Mouse (Mus musculus): Measurements from ENCODE around the gene Btnl4. TPM values are rescaled to one million over a fixed set of nuclear protein-coding genes. Genes with fewer than 3 reads are reported as not detected.
"Not testable (repeated sequence)": the region's sequence is repeated elsewhere in the genome, so short reads cannot be mapped to it uniquely, and the experiment has no call there.

The Btnl4 gene
- polyA plus RNA-seq, 1 experiment from 2014 or later = not detected

DNA sequence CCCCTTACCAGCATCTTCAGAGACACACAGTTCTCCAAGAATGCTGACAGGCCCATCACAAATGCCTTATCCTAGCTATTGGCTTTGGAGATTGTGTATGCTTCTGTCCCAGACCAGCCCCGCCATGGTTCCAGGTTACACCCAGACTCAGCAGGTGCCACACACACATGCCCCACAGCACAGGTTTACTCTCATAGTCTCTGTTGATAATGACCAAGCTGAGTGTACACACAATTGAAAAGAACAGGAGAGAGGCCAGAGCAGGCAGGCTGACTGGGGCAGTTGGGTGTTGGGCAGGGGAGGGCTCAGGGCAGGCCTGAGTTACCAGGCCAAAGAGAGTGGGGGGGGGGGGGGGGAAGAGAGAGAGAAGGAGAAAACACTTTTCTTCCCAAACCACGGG lies 691 bp downstream of the Btnl4 start:
- Histone ChIP-seq H3K4me2 (no peak overlapping the region), H3K27ac (no peak overlapping the region), H3K36me3 (replicated peaks) (no peaks in the 10 kb centered on the region), H3K9ac (no peak overlapping the region), H3K4me1 (no peaks in the 10 kb centered on the region), H3K9me3 (no peaks in the 10 kb centered on the region), H3K4me3 (replicated peaks) (no peak overlapping the region), H3K27me3 (no peaks in the 10 kb centered on the region)
- 100% methylated on average over 1 of the region's 2 CpGs for WGBS
- no peak for ATAC-seq (ENCODE audit: low FRiP score)

DNA sequence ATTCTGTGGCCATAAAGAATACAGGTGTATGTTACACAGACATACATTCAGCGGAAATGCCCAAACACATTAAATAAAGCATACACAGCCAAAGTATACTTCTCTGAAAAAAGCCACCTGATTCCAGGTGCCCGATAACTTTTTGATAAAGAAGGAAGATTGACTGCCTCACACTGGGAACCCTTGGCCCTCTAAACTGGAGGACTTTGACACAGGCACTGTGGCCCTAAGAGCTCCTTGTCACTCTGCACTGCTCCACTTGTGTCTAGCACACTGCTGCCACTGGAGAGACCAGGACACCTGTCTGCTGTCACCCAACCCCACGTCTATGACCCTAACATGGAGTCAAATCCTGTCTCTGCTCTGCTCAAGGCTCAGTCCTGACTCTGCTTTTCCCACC lies 2.1 kb downstream of the Btnl4 start:
- no peak overlapping the region for H3K4me2 ChIP-seq
- H3K9ac ChIP-seq = no peak overlapping the region
- H3K36me3 ChIP-seq (replicated peaks) = no peaks in the 10 kb centered on the region
- WGBS = 79% methylated on average over 3 of the region's 3 CpGs
- H3K4me1 ChIP-seq = no peaks in the 10 kb centered on the region
- H3K27me3 ChIP-seq = no peaks in the 10 kb centered on the region
- H3K9me3 ChIP-seq = no peaks in the 10 kb centered on the region
- no peak overlapping the region for H3K4me3 ChIP-seq (replicated peaks)
- no peak overlapping the region for H3K27ac ChIP-seq
- ATAC-seq (ENCODE audit: low FRiP score) = no peak

GRCm38 (mm10) chr17:34470491-34470890 lies 6.6 kb downstream of the Btnl4 start:
- 90% methylated on average over 2 of the region's 2 CpGs for WGBS
- H3K4me1 ChIP-seq = no peaks in the 10 kb centered on the region
- no peak for ATAC-seq (ENCODE audit: low FRiP score)
- H3K9ac ChIP-seq = no peak overlapping the region
- no peak overlapping the region for H3K27ac ChIP-seq
- H3K9me3 ChIP-seq = no peaks in the 10 kb centered on the region
- H3K4me3 ChIP-seq (replicated peaks) = no peak overlapping the region
- no peak overlapping the region for H3K4me2 ChIP-seq
- H3K36me3 ChIP-seq (replicated peaks) = no peaks in the 10 kb centered on the region
- H3K27me3 ChIP-seq = no peaks in the 10 kb centered on the region

DNA sequence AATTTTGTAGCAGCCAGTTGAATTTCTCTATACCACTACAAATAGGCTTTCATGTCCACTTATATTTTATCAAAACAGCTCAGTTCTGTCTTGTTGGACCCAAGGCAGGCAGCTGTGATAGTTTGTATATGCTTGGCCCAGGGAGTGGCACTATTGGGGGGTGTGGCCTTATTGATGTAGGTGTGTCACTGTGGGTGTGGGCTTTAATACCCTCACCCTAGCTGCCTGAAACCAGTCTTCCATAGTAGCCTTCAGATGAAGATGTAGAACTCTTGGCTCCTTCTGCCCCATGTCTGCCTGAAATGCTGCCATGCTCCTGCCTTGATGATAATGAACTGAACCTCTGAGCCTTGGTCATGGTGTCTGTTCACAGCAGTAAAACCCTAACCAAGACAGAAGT lies 11.2 kb downstream of the Btnl4 start:
- H3K36me3 ChIP-seq (replicated peaks); H3K4me1 ChIP-seq; H3K4me2 ChIP-seq; ATAC-seq (ENCODE audit: low FRiP score); H3K4me3 ChIP-seq (replicated peaks); H3K27me3 ChIP-seq; H3K9me3 ChIP-seq; H3K9ac ChIP-seq; H3K27ac ChIP-seq: not testable (repeated sequence)

DNA sequence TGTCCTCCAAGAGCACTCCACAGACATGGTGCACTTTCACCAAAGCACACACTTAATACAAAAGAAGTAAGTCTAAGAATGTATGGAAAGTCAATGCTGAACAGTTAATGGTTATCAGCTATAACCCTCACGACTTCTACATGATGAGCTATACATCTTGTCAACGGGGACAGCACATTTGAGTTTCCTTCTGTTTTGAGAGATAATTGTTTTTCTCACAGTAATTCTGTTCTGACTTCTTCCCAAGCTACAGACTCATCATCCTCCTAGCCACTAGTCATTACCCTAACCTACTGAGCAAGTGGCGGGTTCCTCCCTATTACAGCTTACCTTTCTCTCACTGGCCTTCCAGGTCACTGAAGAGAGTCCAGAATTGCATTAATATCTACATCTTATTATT lies 17.9 kb downstream of the Btnl4 start:
- H3K4me1 ChIP-seq = no peaks in the 10 kb centered on the region
- H3K9me3 ChIP-seq = no peaks in the 10 kb centered on the region
- no peaks in the 10 kb centered on the region for H3K36me3 ChIP-seq (replicated peaks)
- H3K4me3 ChIP-seq (replicated peaks) = no peak overlapping the region
- no peak overlapping the region for H3K27ac ChIP-seq
- ATAC-seq (ENCODE audit: low FRiP score) = no peak
- WGBS = 89% methylated on average over 3 of the region's 3 CpGs
- H3K9ac ChIP-seq = no peak overlapping the region
- H3K27me3 ChIP-seq = no peaks in the 10 kb centered on the region
- H3K4me2 ChIP-seq = no peak overlapping the region

DNA sequence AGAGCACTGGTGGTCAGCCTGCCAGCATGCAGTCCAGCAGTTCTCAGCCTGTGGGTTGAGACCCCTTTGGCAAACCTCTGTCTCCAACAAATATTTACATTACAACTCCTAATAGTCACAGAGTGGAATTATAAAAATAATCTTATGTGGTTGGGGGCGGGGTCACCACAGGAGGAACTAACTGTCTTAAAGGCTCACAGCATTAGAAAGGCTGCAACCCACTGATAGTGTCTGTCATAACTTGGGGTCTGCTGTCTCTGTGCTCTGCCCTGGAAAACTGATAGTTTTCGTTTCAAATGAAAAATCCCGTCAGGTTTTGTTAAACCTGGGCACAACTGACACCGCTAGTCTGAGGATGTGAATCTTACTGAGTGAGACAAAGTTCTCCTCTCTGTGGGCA lies 19.4 kb downstream of the Btnl4 start:
- no peaks in the 10 kb centered on the region for H3K4me1 ChIP-seq
- no peaks in the 10 kb centered on the region for H3K9me3 ChIP-seq
- H3K27ac ChIP-seq = no peak overlapping the region
- WGBS = 81% methylated on average over 4 of the region's 4 CpGs
- no peak for ATAC-seq (ENCODE audit: low FRiP score)
- no peak overlapping the region for H3K4me3 ChIP-seq (replicated peaks)
- H3K9ac ChIP-seq = no peak overlapping the region
- no peaks in the 10 kb centered on the region for H3K27me3 ChIP-seq
- no peak overlapping the region for H3K4me2 ChIP-seq
- no peaks in the 10 kb centered on the region for H3K36me3 ChIP-seq (replicated peaks)

DNA sequence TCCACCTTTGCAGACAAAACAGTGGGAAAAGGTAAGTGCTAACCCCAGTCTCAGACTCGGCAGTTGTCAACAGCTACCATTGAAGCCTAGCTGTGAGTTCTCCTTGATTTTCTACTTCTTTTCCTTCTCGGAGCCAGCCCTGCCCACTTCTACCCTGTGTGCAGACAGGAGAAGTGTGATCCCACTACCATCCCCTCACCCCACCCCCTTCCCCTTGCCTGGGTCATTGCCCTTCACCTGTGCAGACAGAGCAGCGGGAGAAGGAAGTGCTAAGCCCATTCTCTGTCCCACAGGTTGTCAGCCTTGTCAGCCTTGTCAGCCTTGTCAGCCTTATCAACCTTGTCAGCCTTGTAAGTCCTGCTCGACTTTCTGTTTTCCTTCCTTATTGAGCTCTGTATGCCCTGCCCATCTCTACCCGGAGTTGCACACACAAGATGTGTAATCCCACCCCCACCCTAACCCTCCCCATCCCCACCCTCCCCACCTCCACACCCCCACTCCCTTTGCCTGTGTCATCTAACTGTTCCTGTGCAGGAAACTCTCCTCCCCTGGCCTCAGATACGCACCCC lies 28.6 kb downstream of the Btnl4 start:
- H3K36me3 ChIP-seq (replicated peaks) = no peaks in the 10 kb centered on the region
- WGBS = 75% methylated on average over 6 of the region's 6 CpGs
- H3K27ac ChIP-seq = no peak overlapping the region
- no peaks in the 10 kb centered on the region for H3K9me3 ChIP-seq
- H3K4me3 ChIP-seq (replicated peaks) = no peak overlapping the region
- H3K9ac ChIP-seq = no peak overlapping the region
- no peak overlapping the region for H3K4me2 ChIP-seq
- H3K27me3 ChIP-seq = no peaks in the 10 kb centered on the region
- no peaks in the 10 kb centered on the region for H3K4me1 ChIP-seq
- no peak for ATAC-seq (ENCODE audit: low FRiP score)

GRCm38 (mm10) chr17:34441990-34442389 lies 35.1 kb downstream of the Btnl4 start:
- H3K27me3 ChIP-seq = no peaks in the 10 kb centered on the region
- no peaks in the 10 kb centered on the region for H3K9me3 ChIP-seq
- ATAC-seq (ENCODE audit: low FRiP score) = no peak
- H3K4me1 ChIP-seq = no peaks in the 10 kb centered on the region
- no peak overlapping the region for H3K4me2 ChIP-seq
- no peak overlapping the region for H3K9ac ChIP-seq
- H3K27ac ChIP-seq = no peak overlapping the region
- no peak overlapping the region for H3K4me3 ChIP-seq (replicated peaks)
- 96% methylated on average over 7 of the region's 7 CpGs for WGBS
- no peaks in the 10 kb centered on the region for H3K36me3 ChIP-seq (replicated peaks)

- Histone ChIP-seq H3K9ac (no peak overlapping the region), H3K4me3 (replicated peaks) (no peak overlapping the region), H3K36me3 (replicated peaks) (no peaks in the 10 kb centered on the region), H3K4me2 (no peak overlapping the region), H3K27me3 (no peaks in the 10 kb centered on the region), H3K27ac (no peak overlapping the region), H3K4me1 (no peaks in the 10 kb centered on the region), H3K9me3 (no peaks in the 10 kb centered on the region)
- no peak for ATAC-seq (ENCODE audit: low FRiP score)
- 61% methylated on average over 3 of the region's 3 CpGs for WGBS
Measured at GRCm38 (mm10) chr17:34439795-34440194, 37.3 kb downstream of the Btnl4 start.

DNA sequence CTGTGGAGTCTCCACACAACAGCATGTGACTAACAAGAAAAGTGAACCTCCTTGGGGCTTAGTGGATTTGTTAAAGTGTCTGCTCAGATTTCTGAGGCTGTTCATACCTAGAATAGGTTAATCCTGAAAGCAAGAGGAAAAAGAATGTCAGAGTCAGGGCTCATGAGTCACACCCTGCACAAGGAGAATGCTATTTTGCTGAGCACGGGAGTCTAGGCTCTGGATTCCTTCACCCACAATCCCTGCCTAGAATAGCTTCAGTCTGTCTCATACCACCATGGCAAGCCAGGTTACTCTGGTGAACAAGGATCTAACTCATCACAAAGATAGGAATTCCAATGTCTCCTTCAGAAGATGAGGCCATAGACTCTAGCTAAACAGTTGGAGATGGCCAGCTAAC lies 38.5 kb downstream of the Btnl4 start:
- Histone ChIP-seq H3K27me3 (no peaks in the 10 kb centered on the region), H3K9me3 (no peaks in the 10 kb centered on the region), H3K27ac (no peak overlapping the region), H3K4me3 (replicated peaks) (no peak overlapping the region), H3K36me3 (replicated peaks) (no peaks in the 10 kb centered on the region), H3K9ac (no peak overlapping the region), H3K4me2 (no peak overlapping the region), H3K4me1 (no peaks in the 10 kb centered on the region)
- ATAC-seq (ENCODE audit: low FRiP score) = no peak
- 47% methylated on average over 1 of the region's 1 CpGs for WGBS

- no peaks in the 10 kb centered on the region for H3K36me3 ChIP-seq (replicated peaks)
- H3K4me2 ChIP-seq = no peak overlapping the region
- H3K27me3 ChIP-seq = no peaks in the 10 kb centered on the region
- no peaks in the 10 kb centered on the region for H3K4me1 ChIP-seq
- no peak overlapping the region for H3K27ac ChIP-seq
- no peaks in the 10 kb centered on the region for H3K9me3 ChIP-seq
- WGBS = 81% methylated on average over 7 of the region's 7 CpGs
- ATAC-seq (ENCODE audit: low FRiP score) = no peak
- no peak overlapping the region for H3K9ac ChIP-seq
- no peak overlapping the region for H3K4me3 ChIP-seq (replicated peaks)
Measured at GRCm38 (mm10) chr17:34437606-34438005, 39.5 kb downstream of the Btnl4 start.

DNA sequence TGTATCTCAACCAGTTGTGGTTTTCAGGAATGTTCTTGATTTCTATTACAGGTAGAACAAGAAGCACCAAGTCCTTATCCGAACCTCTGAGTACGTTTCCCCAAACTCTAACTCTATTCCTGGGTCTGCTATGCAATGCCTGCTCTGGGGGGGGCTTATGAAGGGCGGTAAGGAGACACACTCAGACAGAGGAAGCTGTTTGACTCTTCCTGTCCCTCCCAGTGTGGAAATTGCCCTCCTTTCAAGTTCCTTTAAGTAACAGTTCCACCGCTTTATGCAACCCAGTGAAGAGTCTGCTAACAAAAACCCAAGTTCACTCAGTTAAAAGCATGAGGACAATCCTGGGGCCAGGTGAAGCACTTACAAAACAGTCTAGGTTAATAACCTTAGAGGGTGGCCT lies 40.0 kb downstream of the Btnl4 start:
- WGBS = 70% methylated on average over 4 of the region's 4 CpGs
- H3K9ac ChIP-seq = no peak overlapping the region
- ATAC-seq (ENCODE audit: low FRiP score) = no peak

GRCm38 (mm10) chr17:34427597-34427996 lies 49.5 kb downstream of the Btnl4 start:
- no peak overlapping the region for H3K4me2 ChIP-seq
- no peaks in the 10 kb centered on the region for H3K9me3 ChIP-seq
- H3K4me3 ChIP-seq (replicated peaks) = no peak overlapping the region
- H3K27ac ChIP-seq = no peak overlapping the region
- no peak for ATAC-seq (ENCODE audit: low FRiP score)
- H3K4me1 ChIP-seq = no peaks in the 10 kb centered on the region
- no peaks in the 10 kb centered on the region for H3K27me3 ChIP-seq
- no peak overlapping the region for H3K9ac ChIP-seq
- no peaks in the 10 kb centered on the region for H3K36me3 ChIP-seq (replicated peaks)

More for the DNA sequence above, 40.0 kb downstream of the Btnl4 start:
- Histone ChIP-seq H3K27me3 (no peaks in the 10 kb centered on the region), H3K4me1 (no peaks in the 10 kb centered on the region), H3K4me2 (no peak overlapping the region), H3K9me3 (no peaks in the 10 kb centered on the region), H3K36me3 (replicated peaks) (no peaks in the 10 kb centered on the region), H3K4me3 (replicated peaks) (no peak overlapping the region), H3K27ac (no peak overlapping the region)

- WGBS = 77% methylated on average over 7 of the region's 7 CpGs
- H3K9ac ChIP-seq = no peak overlapping the region
- ATAC-seq (ENCODE audit: low FRiP score) = no peak
- no peaks in the 10 kb centered on the region for H3K9me3 ChIP-seq
- H3K4me2 ChIP-seq = no peak overlapping the region
- H3K4me1 ChIP-seq = no peaks in the 10 kb centered on the region
- no peak overlapping the region for H3K4me3 ChIP-seq (replicated peaks)
- no peaks in the 10 kb centered on the region for H3K36me3 ChIP-seq (replicated peaks)
- no peaks in the 10 kb centered on the region for H3K27me3 ChIP-seq
- no peak overlapping the region for H3K27ac ChIP-seq
Measured at GRCm38 (mm10) chr17:34420014-34420413, 57.1 kb downstream of the Btnl4 start.

Measured in forebrain, embryonic 12.5 days (tissue).